Comparison of ENCODE assay signal across 11 mouse cellular contexts in genomic region chr8:112257311-112257894, GRCm38 (mm10).
DNase-seq lines count a peak whose midpoint lies in the region; ATAC-seq and TF ChIP-seq lines count a peak whose summit lies in the region.
"Had no signal": no experiment of that assay in that cellular context is flagged by ENCODE, and none has a peak within 500 bp of the region (broad histone marks: within the 10 kb centered on the region; RNA-seq: fewer than 3 reads in every experiment).

No protein-coding gene starts in this region.

- TF ChIP-seq EP300 in liver, postnatal 0 days (IDR thresholded peaks at IDR 0.05; ENCODE audit: low read depth), result no peak

- DNase-seq in intestine, embryonic 14.5 days (ENCODE audit: low spot score), result no peak
- peak; percentile 52 for DNase-seq in forebrain, embryonic 11.5 days (ENCODE audit: low spot score)
- peak; percentile 90 for DNase-seq in midbrain, embryonic 11.5 days (ENCODE audit: low spot score, missing footprints)
- no peak for DNase-seq in liver, postnatal 0 days
- no peak for DNase-seq in urinary bladder, postnatal 36 days (ENCODE audit: low spot score in 2 of 2)
- DNase-seq: adrenal gland, adult 8-10 months; kidney, adult 9 months; right cerebral cortex, postnatal 14 days had no signal

- no peak overlapping the region for H3K27ac ChIP-seq in intestine, embryonic 14.5 days (ENCODE audit: low read depth)
- H3K27ac ChIP-seq in intestine, postnatal 0 days (ENCODE audit: low read depth, low read length), result no peak overlapping the region
- H3K27ac ChIP-seq in cortical plate, adult 2 months (ENCODE audit: insufficient read depth, low read length), result no peak overlapping the region
- no peak overlapping the region for H3K27ac ChIP-seq in forebrain, embryonic 11.5 days (ENCODE audit: low read depth, low read length)
- no peak overlapping the region for H3K27ac ChIP-seq in midbrain, embryonic 11.5 days (ENCODE audit: low read depth, low read length)
- H3K27ac ChIP-seq in liver, postnatal 0 days (ENCODE audit: low read depth), result no peak overlapping the region

- no peak for ATAC-seq in intestine, embryonic 14.5 days (replicated peaks; ENCODE audit: low FRiP score, low TSS enrichment, low read depth)
- ATAC-seq in intestine, postnatal 0 days, result no peak
- ATAC-seq in forebrain, embryonic 11.5 days (replicated peaks; ENCODE audit: low FRiP score), result peak; percentile 66
- peak; percentile 52; the same call in 1 of the 2 replicates for ATAC-seq in midbrain, embryonic 11.5 days (ENCODE audit: low FRiP score)
- ATAC-seq in liver, postnatal 0 days, result no peak
- ATAC-seq in erythroid progenitor cell, adult 5-6 weeks (replicated peaks; ENCODE audit: low FRiP score, poor library complexity, severe bottlenecking), result no peak

- no peak overlapping the region for H3K4me3 ChIP-seq in intestine, embryonic 14.5 days (ENCODE audit: low read depth, low read length)
- no peak overlapping the region for H3K4me3 ChIP-seq in intestine, postnatal 0 days (ENCODE audit: low read depth, low read length)
- peak overlapping the region; percentile 14 for H3K4me3 ChIP-seq in cortical plate, adult 2 months (ENCODE audit: insufficient read depth, low read length)
- peak overlapping the region; percentile 19 for H3K4me3 ChIP-seq in forebrain, embryonic 11.5 days (ENCODE audit: low read depth, low read length)
- H3K4me3 ChIP-seq in midbrain, embryonic 11.5 days (ENCODE audit: low read depth, low read length), result peak overlapping the region; percentile 25
- H3K4me3 ChIP-seq in liver, postnatal 0 days (ENCODE audit: low read depth, low read length), result no peak overlapping the region

- H3K4me1 ChIP-seq in intestine, embryonic 14.5 days (replicated peaks; ENCODE audit: control insufficient read depth, insufficient read depth, low read length), result no peaks in the 10 kb centered on the region
- no peaks in the 10 kb centered on the region for H3K4me1 ChIP-seq in intestine, postnatal 0 days (replicated peaks; ENCODE audit: control insufficient read depth, insufficient read depth, low read length)
- H3K4me1 ChIP-seq in cortical plate, adult 2 months (ENCODE audit: control insufficient read depth, insufficient read depth, low read length), result 0 out of 2 replicates have a peak, but pooled peaks cover 1% of the 10 kb centered on the region
- H3K4me1 ChIP-seq in forebrain, embryonic 11.5 days (replicated peaks; ENCODE audit: control insufficient read depth, insufficient read depth, low read length), result peaks cover 9% of the 10 kb centered on the region
- H3K4me1 ChIP-seq in midbrain, embryonic 11.5 days (ENCODE audit: control insufficient read depth, insufficient read depth, low read length), result peaks cover 10% of the 10 kb centered on the region; the same call in 1 of the 2 replicates
- no peaks in the 10 kb centered on the region for H3K4me1 ChIP-seq in liver, postnatal 0 days (ENCODE audit: insufficient read depth)

- 24% methylated on average over 18 of the region's 18 CpGs for WGBS in intestine, embryonic 14.5 days
- 18% methylated on average over 18 of the region's 18 CpGs for WGBS in intestine, postnatal 0 days
- 6% methylated on average over 18 of the region's 18 CpGs for WGBS in forebrain, embryonic 11.5 days
- WGBS in midbrain, embryonic 11.5 days, result 8% methylated on average over 18 of the region's 18 CpGs
- WGBS in liver, postnatal 0 days (ENCODE audit: insufficient replicate concordance), result 29% methylated on average over 18 of the region's 18 CpGs

- no peaks in the 10 kb centered on the region for H3K9me3 ChIP-seq in intestine, embryonic 14.5 days (ENCODE audit: control insufficient read depth, low read length)
- H3K9me3 ChIP-seq in intestine, postnatal 0 days (ENCODE audit: control insufficient read depth), result no peaks in the 10 kb centered on the region
- no peaks in the 10 kb centered on the region for H3K9me3 ChIP-seq in forebrain, embryonic 11.5 days (ENCODE audit: control insufficient read depth, low read length)
- H3K9me3 ChIP-seq in midbrain, embryonic 11.5 days (ENCODE audit: control insufficient read depth, low read length), result no peaks in the 10 kb centered on the region
- no peaks in the 10 kb centered on the region for H3K9me3 ChIP-seq in liver, postnatal 0 days (ENCODE audit: low read length)

- H3K9ac ChIP-seq in intestine, embryonic 14.5 days (ENCODE audit: low read length), result no peak overlapping the region
- H3K9ac ChIP-seq in intestine, postnatal 0 days (ENCODE audit: low read depth, low read length), result no peak overlapping the region
- H3K9ac ChIP-seq in forebrain, embryonic 11.5 days (ENCODE audit: low read length), result peak overlapping the region; percentile 21; the same call in 1 of the 2 replicates
- peak overlapping the region; percentile 38 for H3K9ac ChIP-seq in midbrain, embryonic 11.5 days (ENCODE audit: low read length)
- no peak overlapping the region for H3K9ac ChIP-seq in liver, postnatal 0 days (replicated peaks)

- H3K4me2 ChIP-seq in intestine, embryonic 14.5 days (ENCODE audit: low read length), result peak overlapping the region; percentile 12; the same call in 1 of the 2 replicates
- no peak overlapping the region for H3K4me2 ChIP-seq in intestine, postnatal 0 days (replicated peaks; ENCODE audit: low read depth)
- H3K4me2 ChIP-seq in forebrain, embryonic 11.5 days (ENCODE audit: low read depth, low read length, severe bottlenecking), result peak overlapping the region; percentile 47
- H3K4me2 ChIP-seq in midbrain, embryonic 11.5 days, result peak overlapping the region; percentile 50
- no peak overlapping the region for H3K4me2 ChIP-seq in liver, postnatal 0 days (ENCODE audit: low read depth, low read length)

- no peaks in the 10 kb centered on the region for H3K27me3 ChIP-seq in intestine, embryonic 14.5 days (replicated peaks; ENCODE audit: control insufficient read depth, insufficient read depth, low read length)
- H3K27me3 ChIP-seq in intestine, postnatal 0 days (replicated peaks; ENCODE audit: control insufficient read depth, insufficient read depth, low read length), result no peaks in the 10 kb centered on the region
- H3K27me3 ChIP-seq in forebrain, embryonic 11.5 days (ENCODE audit: control insufficient read depth, insufficient read depth, low read length), result no peaks in the 10 kb centered on the region
- H3K27me3 ChIP-seq in midbrain, embryonic 11.5 days (ENCODE audit: control insufficient read depth, insufficient read depth, low read length), result no peaks in the 10 kb centered on the region
- no peaks in the 10 kb centered on the region for H3K27me3 ChIP-seq in liver, postnatal 0 days (ENCODE audit: insufficient read depth, low read length)

- no peaks in the 10 kb centered on the region for H3K36me3 ChIP-seq in intestine, embryonic 14.5 days (ENCODE audit: control insufficient read depth, insufficient read depth, low read length)
- no peaks in the 10 kb centered on the region for H3K36me3 ChIP-seq in intestine, postnatal 0 days (ENCODE audit: control insufficient read depth, insufficient read depth)
- no peaks in the 10 kb centered on the region for H3K36me3 ChIP-seq in forebrain, embryonic 11.5 days (ENCODE audit: control insufficient read depth, insufficient read depth, low read length)
- no peaks in the 10 kb centered on the region for H3K36me3 ChIP-seq in midbrain, embryonic 11.5 days (ENCODE audit: control insufficient read depth, insufficient read depth, low read length)
- H3K36me3 ChIP-seq in liver, postnatal 0 days (replicated peaks; ENCODE audit: insufficient read depth, low read length), result no peaks in the 10 kb centered on the region

- TF ChIP-seq CTCF in intestine, postnatal 0 days (IDR thresholded peaks at IDR 0.05; ENCODE audit: low read depth), result no peak
- TF ChIP-seq CTCF in cortical plate, adult 2 months (IDR thresholded peaks at IDR 0.05; ENCODE audit: extremely low read depth, insufficient read depth, low read length), result no peak
- no peak for TF ChIP-seq CTCF in liver, postnatal 0 days (IDR thresholded peaks at IDR 0.05; ENCODE audit: low read depth)

- TF ChIP-seq POLR2A in cortical plate, adult 2 months (IDR thresholded peaks at IDR 0.05; ENCODE audit: extremely low read depth, insufficient read depth, low read length), result no peak

Comparison
In these comparisons a context has a peak if more than half of its experiments do, and no peak if none do; other contexts are left out.
1. H3K4me2 ChIP-seq: peak in intestine, embryonic 14.5 days (single experiment), forebrain, embryonic 11.5 days (single experiment) and midbrain, embryonic 11.5 days (single experiment); none in intestine, postnatal 0 days (single experiment) and liver, postnatal 0 days (single experiment).
2. ATAC-seq: peak in forebrain, embryonic 11.5 days (single experiment) and midbrain, embryonic 11.5 days (single experiment); none in intestine, embryonic 14.5 days (single experiment), intestine, postnatal 0 days (single experiment), liver, postnatal 0 days (single experiment) and erythroid progenitor cell, adult 5-6 weeks (single experiment).
3. DNase-seq: peak in forebrain, embryonic 11.5 days (single experiment) and midbrain, embryonic 11.5 days (single experiment); none in intestine, embryonic 14.5 days (single experiment), liver, postnatal 0 days (single experiment) and urinary bladder, postnatal 36 days (0 of 2).
4. H3K4me3 ChIP-seq: peak in cortical plate, adult 2 months (single experiment), forebrain, embryonic 11.5 days (single experiment) and midbrain, embryonic 11.5 days (single experiment); none in intestine, embryonic 14.5 days (single experiment), intestine, postnatal 0 days (single experiment) and liver, postnatal 0 days (single experiment).
5. H3K9ac ChIP-seq: peak in forebrain, embryonic 11.5 days (single experiment) and midbrain, embryonic 11.5 days (single experiment); none in intestine, embryonic 14.5 days (single experiment), intestine, postnatal 0 days (single experiment) and liver, postnatal 0 days (single experiment).